Mouse (Mus musculus) small intestine, adult 2 months (tissue): Measurements from ENCODE around the gene Tulp2. TPM values are rescaled to one million over a fixed set of nuclear protein-coding genes. Genes with fewer than 3 reads are reported as not detected.
"Not testable (repeated sequence)": the region's sequence is repeated elsewhere in the genome, so short reads cannot be mapped to it uniquely, and the experiment has no call there.

Experiments used
- H3K27ac ChIP-seq: fragments of 200-500 bp; 2 replicates; pipeline ENCODE4 v1.5.1; 2012; ENCODE audit warnings: low read depth, low read length, control low read depth, inconsistent platforms; ENCODE audit not compliant: insufficient read depth
- H3K27me3 ChIP-seq: fragments of 200-500 bp; 2 replicates; pipeline ENCODE4 v1.6.1; 2012; ENCODE audit warnings: mild to moderate bottlenecking, moderate library complexity, low read length, inconsistent platforms; ENCODE audit not compliant: control insufficient read depth, insufficient read depth
- H3K36me3 ChIP-seq: fragments of 200-500 bp; 2 replicates; pipeline ENCODE4 v1.6.1; 2012; ENCODE audit warnings: mild to moderate bottlenecking, low read length, control low read depth, inconsistent platforms; ENCODE audit not compliant: control insufficient read depth, insufficient read depth
- H3K4me1 ChIP-seq: fragments of 200-500 bp; 2 replicates; pipeline ENCODE4 v1.6.1; 2012; ENCODE audit warnings: low read length, inconsistent platforms, mixed read lengths; ENCODE audit not compliant: control insufficient read depth, insufficient read depth, insufficient read length
- H3K4me3 ChIP-seq: fragments of 200-500 bp; 2 replicates; pipeline ENCODE4 v1.5.1; 2012; ENCODE audit warnings: low read depth, mild to moderate bottlenecking, control low read depth, inconsistent platforms, low read length, moderate library complexity
- CTCF ChIP-seq: fragments of 200-500 bp; IDR thresholded peaks from 2 replicates; pipeline ENCODE4 v1.5.1; 2012; ENCODE audit warnings: low read depth, mild to moderate bottlenecking, control low read depth, inconsistent platforms, low read length, moderate library complexity, mixed read lengths; ENCODE audit not compliant: insufficient replicate concordance, insufficient read length; ENCODE audit errors: extremely low read depth
- POLR2A ChIP-seq: fragments of 200-500 bp; IDR thresholded peaks from 2 replicates; pipeline ENCODE4 v1.6.1; 2012; ENCODE audit warnings: low read depth, mild to moderate bottlenecking, control low read depth, inconsistent platforms, low read length, moderate library complexity
- WGBS: fragments of 180-500 bp; shearing (Covaris S2); methylation state at CpG from one replicate; pipeline ENCODE4 v1.1.7; 2018; 5-methylcytosine and 5-hydroxymethylcytosine counted together
- polyA plus RNA-seq: library from polyadenylated mRNA; depleted of rRNA; stranded (reverse); fragments of >200 nt; gene quantifications from 2 replicates; pipeline ENCODE4 v1.2.3, GENCODE M21; 2012

The Tulp2 gene
- polyA plus RNA-seq, 1 experiment, result not detected

DNA sequence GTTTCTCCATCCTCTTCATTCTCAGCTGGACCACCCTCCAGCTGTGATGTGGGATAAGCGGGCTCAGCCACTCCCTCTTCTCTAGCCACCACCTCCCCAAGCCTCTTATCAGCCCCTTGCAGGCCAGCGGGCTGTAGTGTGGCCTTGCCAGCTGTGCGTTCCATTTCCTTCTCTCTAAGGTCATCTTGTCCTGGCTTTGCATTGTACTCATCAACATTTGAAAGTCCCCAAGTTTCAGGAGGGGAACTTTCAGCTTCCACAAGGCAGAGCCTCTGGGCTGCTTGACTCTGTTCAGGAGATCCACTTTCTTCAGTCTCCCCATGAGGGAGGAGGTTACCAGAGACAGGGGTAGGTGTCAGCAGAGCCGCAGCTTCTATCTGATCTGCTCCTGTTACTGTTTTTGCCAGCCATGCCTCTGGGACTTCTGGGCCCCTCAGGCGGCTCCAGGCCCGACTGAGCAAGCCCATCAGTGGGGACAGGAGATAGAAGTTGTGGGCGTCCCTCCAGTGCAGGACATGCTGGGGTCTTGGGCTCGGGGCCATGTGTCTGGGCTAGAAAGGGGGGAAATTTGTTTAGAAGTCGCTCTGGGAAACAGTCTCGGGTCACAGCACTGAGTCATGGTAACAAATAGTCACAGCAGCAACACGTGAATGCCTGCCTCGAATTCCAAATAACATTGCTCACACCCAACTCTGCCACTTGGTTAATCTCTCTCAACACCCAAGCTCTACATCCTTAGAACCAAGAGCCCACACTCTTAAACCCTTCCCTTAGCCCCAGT, 43.4 kb downstream of the Tulp2 start:
- 30% methylated on average over 12 of the region's 12 CpGs for WGBS
- H3K36me3 ChIP-seq, result peaks cover 7% of the 10 kb centered on the region; the same call in 1 of the 2 replicates
- TF ChIP-seq POLR2A (no peak), CTCF (no peak)

DNA sequence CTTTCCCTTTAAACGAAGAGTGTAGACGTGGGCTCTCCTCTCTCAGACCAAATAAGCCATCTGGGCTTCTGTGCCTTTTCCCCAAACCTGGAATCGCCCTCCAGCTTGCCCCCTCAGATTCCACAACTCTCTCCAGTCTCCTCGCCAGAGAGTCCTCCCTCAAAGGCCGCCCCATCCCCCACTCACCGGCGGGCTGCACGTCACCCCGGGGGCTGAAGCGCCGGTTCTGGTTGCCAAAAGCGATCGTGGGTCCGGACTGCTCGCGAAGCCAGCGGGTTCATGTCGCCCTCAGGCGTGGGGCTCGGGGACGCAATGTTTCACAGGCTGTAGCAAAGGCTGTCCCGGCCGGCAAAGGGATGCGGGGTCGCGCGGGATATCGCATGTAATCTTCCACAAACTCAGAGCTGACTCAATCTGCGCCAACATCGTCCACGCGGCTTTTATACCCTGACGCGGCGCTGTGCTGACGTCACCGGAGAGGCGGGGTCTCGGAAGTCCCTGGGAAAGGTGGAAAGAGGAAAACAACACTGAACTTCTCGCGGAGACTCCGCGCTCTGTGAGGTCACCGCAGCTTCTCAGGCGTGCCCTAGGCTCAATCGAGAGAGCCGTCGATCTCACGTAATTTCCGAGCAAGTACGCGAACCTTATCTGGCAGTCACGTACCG, 44.3 kb downstream of the Tulp2 start, which contains the start of the genes Ppp1r15a and Plekha4:
TSS of gene Ppp1r15a (minus strand) at position 460 of the 665 bp plus-strand sequence.
TSS of gene Plekha4 (plus strand) at position 522 of the 665 bp plus-strand sequence.
- WGBS, result under 1% methylated on average over 54 of the region's 54 CpGs
- TF ChIP-seq CTCF (no peak), POLR2A (peak; percentile 98)
- H3K27ac ChIP-seq, result peak within 1 kb of the TSS; percentile 95
- H3K36me3 ChIP-seq, result peaks cover 7% of the 10 kb centered on the region; the same call in 1 of the 2 replicates
- peak within 1 kb of the TSS; percentile 89 for H3K4me3 ChIP-seq
- H3K27me3 ChIP-seq, result 0 out of 2 replicates have a peak, but pooled peaks cover 2% of the 10 kb centered on the region
- peaks cover 9% of the 10 kb centered on the region for H3K4me1 ChIP-seq

More for the DNA sequence above, 43.4 kb downstream of the Tulp2 start:
- H3K4me3 ChIP-seq, result peak overlapping the region; percentile 89
- H3K27me3 ChIP-seq, result 0 out of 2 replicates have a peak, but pooled peaks cover 2% of the 10 kb centered on the region
- H3K27ac ChIP-seq, result peak overlapping the region; percentile 95
- H3K4me1 ChIP-seq, result peaks cover 9% of the 10 kb centered on the region

DNA sequence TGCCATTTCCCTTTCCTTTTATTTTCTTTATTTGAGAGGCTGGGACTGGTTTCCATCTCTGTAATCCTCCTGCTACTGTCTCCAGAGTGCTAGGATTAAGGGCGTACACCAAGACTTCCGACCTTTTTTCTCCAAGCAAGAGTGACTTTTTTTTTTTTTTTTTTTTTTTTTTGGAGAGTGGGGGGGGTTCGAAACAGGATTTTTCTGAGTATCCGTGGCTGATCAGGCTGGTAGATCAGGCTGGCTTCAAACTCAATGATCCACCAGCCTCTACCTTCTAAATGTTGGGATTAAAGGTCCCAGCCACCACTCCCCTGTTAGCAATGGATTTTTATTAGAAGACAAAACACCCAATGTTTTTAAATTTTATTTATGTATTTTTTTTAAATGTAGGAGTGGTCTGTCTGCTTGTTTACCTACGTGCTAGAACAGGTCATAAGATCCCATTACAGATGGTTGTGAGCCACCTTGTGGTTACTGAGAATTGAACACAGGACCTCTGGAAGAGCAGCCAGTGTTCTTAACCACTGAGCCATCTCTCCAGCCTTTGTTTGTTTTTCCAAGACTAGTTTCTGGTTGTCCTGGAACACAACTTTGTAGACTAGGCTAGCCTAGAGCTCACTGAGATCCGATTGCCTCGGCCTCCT, 44.9 kb downstream of the Tulp2 start:
- Histone ChIP-seq H3K4me3 (peak overlapping the region; percentile 89), H3K4me1 (peaks cover 9% of the 10 kb centered on the region), H3K27ac (peak overlapping the region; percentile 79), H3K27me3 (0 out of 2 replicates have a peak, but pooled peaks cover 2% of the 10 kb centered on the region), H3K36me3 (peaks cover 7% of the 10 kb centered on the region; the same call in 1 of the 2 replicates)
- no peak for TF ChIP-seq CTCF
- no peak for TF ChIP-seq POLR2A
- WGBS, result 13% methylated on average over 7 of the region's 7 CpGs

DNA sequence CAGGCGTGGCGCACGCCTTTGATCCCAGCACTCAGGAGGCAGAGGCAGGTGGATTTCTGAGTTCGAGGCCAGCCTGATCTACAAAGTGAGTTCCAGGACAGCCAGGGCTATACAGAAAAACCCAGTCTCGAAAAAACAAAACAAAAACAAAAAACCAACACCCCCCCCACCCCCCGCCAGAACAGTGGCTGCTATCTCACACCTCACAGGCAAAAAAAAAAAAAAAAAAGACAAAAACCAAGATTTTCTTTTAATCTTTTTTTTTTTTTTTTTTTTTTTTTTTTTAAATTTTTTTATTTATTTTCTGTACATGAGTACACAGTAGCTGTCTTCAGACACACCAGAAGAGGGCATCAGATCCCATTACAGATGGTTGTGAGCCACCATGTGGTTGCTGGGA, 45.5 kb downstream of the Tulp2 start:
- not testable (repeated sequence) for H3K36me3 ChIP-seq, H3K27me3 ChIP-seq, H3K4me1 ChIP-seq, H3K4me3 ChIP-seq, H3K27ac ChIP-seq
- WGBS, result 81% methylated on average over 6 of the region's 6 CpGs

DNA sequence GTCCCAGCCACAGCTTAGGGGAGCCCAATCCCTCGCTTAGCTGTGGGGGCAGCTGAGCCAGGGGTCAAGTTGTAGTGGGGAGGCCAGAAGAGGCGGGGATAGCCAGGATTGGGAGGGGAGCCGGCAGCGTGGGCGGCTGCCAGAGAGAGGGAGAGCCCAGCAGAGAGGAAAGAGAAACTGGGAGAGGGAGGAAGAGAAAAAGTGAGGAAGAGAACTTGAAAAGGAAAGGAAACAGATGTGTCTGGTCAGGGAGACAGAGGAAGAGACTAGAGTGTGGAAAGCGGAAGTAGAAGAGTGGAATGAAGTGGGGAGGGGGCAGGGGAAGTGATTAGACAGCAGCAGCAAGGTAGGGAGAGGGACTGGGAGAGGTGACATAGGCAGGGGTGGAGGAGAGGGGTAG, 47.8 kb downstream of the Tulp2 start:
- H3K36me3 ChIP-seq, result no peaks in the 10 kb centered on the region
- 17% methylated on average over 6 of the region's 6 CpGs for WGBS
- 0 out of 2 replicates have a peak, but pooled peaks cover 2% of the 10 kb centered on the region for H3K27me3 ChIP-seq
- H3K27ac ChIP-seq, result no peak overlapping the region
- TF ChIP-seq CTCF (no peak), POLR2A (no peak)
- no peak overlapping the region for H3K4me3 ChIP-seq
- peaks cover 3% of the 10 kb centered on the region for H3K4me1 ChIP-seq

DNA sequence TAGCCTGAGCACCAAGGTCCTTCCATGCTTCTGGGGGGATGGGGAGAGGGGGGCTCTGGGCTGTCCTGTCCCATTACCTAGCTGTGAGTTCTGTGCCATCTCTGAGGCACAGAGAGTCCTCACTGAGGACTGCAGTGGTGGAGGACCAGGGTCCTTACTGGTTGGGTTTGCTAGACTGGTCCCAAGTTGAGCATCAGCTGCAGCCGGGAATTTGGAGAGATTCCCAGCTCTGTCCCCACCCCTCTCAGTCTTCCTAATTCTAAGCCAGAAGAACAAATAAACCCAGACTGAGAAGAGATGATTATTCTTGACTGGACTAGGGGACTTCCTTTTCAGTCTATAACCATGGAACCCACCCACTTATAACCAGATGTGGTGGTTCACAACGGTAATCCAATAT, 49.0 kb downstream of the Tulp2 start:
- TF ChIP-seq POLR2A, result no peak
- TF ChIP-seq CTCF, result no peak
- no peaks in the 10 kb centered on the region; the same call in 1 of the 2 replicates for H3K4me1 ChIP-seq
- H3K4me3 ChIP-seq, result peak overlapping the region; percentile 33
- H3K36me3 ChIP-seq, result no peaks in the 10 kb centered on the region
- 0 out of 2 replicates have a peak overlapping the region, but pooled peaks have one; percentile 20 for H3K27ac ChIP-seq
- 16% methylated on average over 2 of the region's 2 CpGs for WGBS
- 0 out of 2 replicates have a peak, but pooled peaks cover 2% of the 10 kb centered on the region for H3K27me3 ChIP-seq
